Mouse (Mus musculus) megakaryocyte, embryonic 14.5 days (primary cell): ENCODE results near the gene Mpdz. TPM values are rescaled to one million over a fixed set of nuclear protein-coding genes. Genes with fewer than 3 reads are reported as not detected.

ENCODE experiments used
- H3K27me3 ChIP-seq: replicated peaks from 2 replicates; pipeline ENCODE3; 2012; ENCODE audit warnings: inconsistent platforms
- H3K36me3 ChIP-seq: replicated peaks from 2 replicates; pipeline ENCODE3; 2012; ENCODE audit warnings: low read length, inconsistent platforms, mixed read lengths
- H3K4me1 ChIP-seq: 2 replicates; pipeline ENCODE4 v1.6.1; 2012; ENCODE audit warnings: inconsistent platforms
- H3K4me3 ChIP-seq: replicated peaks from 2 replicates; pipeline ENCODE3; 2012; ENCODE audit warnings: moderate library complexity, mild to moderate bottlenecking, inconsistent platforms
- H3K9me3 ChIP-seq: 2 replicates; pipeline ENCODE4 v1.6.1; 2012; ENCODE audit warnings: inconsistent platforms
- FLI1 ChIP-seq: IDR thresholded peaks from 2 replicates; pipeline ENCODE4 v1.6.1; 2012; ENCODE audit warnings: low read length, inconsistent platforms, mixed read lengths
- GATA1 ChIP-seq: IDR thresholded peaks from 3 replicates; pipeline ENCODE4 v1.6.1; 2012; ENCODE audit warnings: mixed read lengths, low read length, inconsistent platforms, borderline replicate concordance
- polyA plus RNA-seq: library from polyadenylated mRNA; stranded (reverse); fragments of >175 nt; gene quantifications from 2 replicates; pipeline ENCODE4 v1.2.3, GENCODE M21; 2012; ENCODE audit warnings: low replicate concordance; ENCODE audit not compliant: insufficient read depth

The Mpdz gene
- polyA plus RNA-seq, 1 experiment, result not detected

GRCm38 (mm10) chr4:81452183-81452582 lies 9.6 kb upstream of the Mpdz start:
- Histone ChIP-seq H3K36me3 (no peaks in the 10 kb centered on the region), H3K9me3 (peaks cover 17% of the 10 kb centered on the region), H3K4me3 (no peak overlapping the region), H3K27me3 (no peaks in the 10 kb centered on the region), H3K4me1 (no peaks in the 10 kb centered on the region)
- no peak for TF ChIP-seq FLI1
- no peak for TF ChIP-seq GATA1

GRCm38 (mm10) chr4:81449413-81449812 lies 6.8 kb upstream of the Mpdz start:
- H3K27me3 ChIP-seq, result peaks cover under 1% of the 10 kb centered on the region
- H3K36me3 ChIP-seq, result no peaks in the 10 kb centered on the region
- 0 out of 2 replicates have a peak, but pooled peaks cover 4% of the 10 kb centered on the region for H3K9me3 ChIP-seq
- H3K4me3 ChIP-seq, result no peak overlapping the region
- TF ChIP-seq FLI1 (no peak), GATA1 (no peak)
- no peaks in the 10 kb centered on the region for H3K4me1 ChIP-seq

- peaks cover 12% of the 10 kb centered on the region for H3K4me1 ChIP-seq
- H3K9me3 ChIP-seq, result no peaks in the 10 kb centered on the region
- no peaks in the 10 kb centered on the region for H3K36me3 ChIP-seq
- no peak overlapping the region for H3K4me3 ChIP-seq
- peaks cover 28% of the 10 kb centered on the region for H3K27me3 ChIP-seq
- TF ChIP-seq FLI1, result no peak
- TF ChIP-seq GATA1, result no peak
Measured at GRCm38 (mm10) chr4:81443566-81443965, 951 bp upstream of the Mpdz start.

GRCm38 (mm10) chr4:81433961-81434360 lies 8.7 kb downstream of the Mpdz start:
- no peaks in the 10 kb centered on the region for H3K36me3 ChIP-seq
- TF ChIP-seq FLI1 (no peak), GATA1 (no peak)
- H3K9me3 ChIP-seq, result no peaks in the 10 kb centered on the region
- H3K4me3 ChIP-seq, result no peak overlapping the region
- no peaks in the 10 kb centered on the region for H3K27me3 ChIP-seq
- H3K4me1 ChIP-seq, result no peaks in the 10 kb centered on the region

GRCm38 (mm10) chr4:81430826-81431225 lies 11.8 kb downstream of the Mpdz start:
- Histone ChIP-seq H3K9me3 (no peaks in the 10 kb centered on the region), H3K27me3 (no peaks in the 10 kb centered on the region), H3K4me1 (no peaks in the 10 kb centered on the region), H3K36me3 (no peaks in the 10 kb centered on the region), H3K4me3 (no peak overlapping the region)
- no peak for TF ChIP-seq GATA1
- TF ChIP-seq FLI1, result no peak

- Histone ChIP-seq H3K27me3 (no peaks in the 10 kb centered on the region), H3K4me1 (no peaks in the 10 kb centered on the region), H3K36me3 (no peaks in the 10 kb centered on the region), H3K9me3 (no peaks in the 10 kb centered on the region), H3K4me3 (no peak overlapping the region)
- TF ChIP-seq GATA1, result no peak
- TF ChIP-seq FLI1, result no peak
Measured at GRCm38 (mm10) chr4:81430105-81430504, 12.5 kb downstream of the Mpdz start.

- no peak for TF ChIP-seq FLI1
- TF ChIP-seq GATA1, result no peak
- Histone ChIP-seq H3K4me3 (no peak overlapping the region), H3K4me1 (no peaks in the 10 kb centered on the region), H3K9me3 (no peaks in the 10 kb centered on the region), H3K27me3 (no peaks in the 10 kb centered on the region), H3K36me3 (no peaks in the 10 kb centered on the region)
Measured at GRCm38 (mm10) chr4:81429670-81430069, 12.9 kb downstream of the Mpdz start.

- Histone ChIP-seq H3K9me3 (no peaks in the 10 kb centered on the region), H3K4me3 (no peak overlapping the region), H3K4me1 (no peaks in the 10 kb centered on the region), H3K27me3 (no peaks in the 10 kb centered on the region), H3K36me3 (no peaks in the 10 kb centered on the region)
- no peak for TF ChIP-seq GATA1
- no peak for TF ChIP-seq FLI1
Measured at GRCm38 (mm10) chr4:81423556-81423955, 19.1 kb downstream of the Mpdz start.

GRCm38 (mm10) chr4:81421621-81422020 lies 21.0 kb downstream of the Mpdz start:
- Histone ChIP-seq H3K27me3 (no peaks in the 10 kb centered on the region), H3K9me3 (no peaks in the 10 kb centered on the region), H3K4me3 (no peak overlapping the region), H3K4me1 (no peaks in the 10 kb centered on the region), H3K36me3 (no peaks in the 10 kb centered on the region)
- TF ChIP-seq FLI1 (no peak), GATA1 (no peak)

GRCm38 (mm10) chr4:81415324-81416026 lies 27.1 kb downstream of the Mpdz start:
- Histone ChIP-seq H3K36me3 (no peaks in the 10 kb centered on the region), H3K27me3 (no peaks in the 10 kb centered on the region), H3K4me3 (no peak overlapping the region), H3K4me1 (no peaks in the 10 kb centered on the region), H3K9me3 (no peaks in the 10 kb centered on the region)
- TF ChIP-seq FLI1 (no peak), GATA1 (no peak)
